Mouse (Mus musculus): Measurements from ENCODE around the gene Kirrel3.

Kirrel3 gene

GRCm38 (mm10) chr9:34995660-34996378 lies 510.1 kb downstream of the Kirrel3 start:
- DNase-seq, result no peak

DNA sequence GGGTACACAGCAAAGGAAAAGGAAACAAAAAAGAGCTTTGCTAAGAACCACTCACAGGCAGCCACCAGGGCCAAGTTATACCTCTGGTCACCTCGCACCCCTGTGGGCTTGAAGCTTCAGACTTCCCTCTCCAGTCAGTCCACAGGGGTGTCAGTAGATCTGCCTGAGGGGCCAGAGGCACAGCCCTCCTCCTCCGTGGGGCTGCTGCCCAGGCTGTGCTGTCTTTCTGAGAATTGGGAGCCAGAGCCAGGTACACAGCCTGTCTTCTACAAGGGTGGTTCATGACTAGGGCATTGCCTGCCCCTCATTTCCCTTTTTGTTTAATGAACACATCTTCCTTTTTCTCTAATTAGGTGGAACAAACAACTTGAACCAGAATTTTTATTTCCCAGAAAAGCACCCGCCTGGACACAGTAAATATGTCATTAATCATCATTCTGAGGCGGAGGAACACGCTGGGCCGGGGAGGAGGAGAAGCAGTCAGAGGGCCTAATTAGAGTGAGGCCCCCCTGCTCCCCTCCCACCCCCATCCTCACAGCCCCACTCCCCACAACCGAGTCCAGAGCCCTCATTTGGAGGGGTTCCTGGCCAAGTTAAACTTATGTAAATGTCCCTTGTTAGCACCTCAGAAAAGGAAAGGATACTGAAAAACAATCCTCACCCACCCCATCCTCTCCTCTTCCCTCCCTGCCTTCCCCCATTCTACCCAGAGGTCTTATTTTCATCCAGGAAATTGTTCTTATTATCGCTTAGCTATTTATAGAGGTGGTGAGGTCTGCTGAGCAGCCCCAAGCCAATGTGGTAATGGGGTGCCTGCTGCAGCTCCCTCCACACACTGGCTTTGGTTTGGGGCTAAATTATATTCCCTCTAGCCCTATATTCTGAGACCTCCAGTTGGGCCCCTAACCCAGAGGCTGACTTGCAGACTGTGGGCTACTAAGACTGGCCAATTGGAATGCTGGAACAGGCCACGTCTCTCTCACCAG lies 512.5 kb downstream of the Kirrel3 start:
- DNase-seq, result no peak

- DNase-seq, result no peak
These were observed 518.4 kb downstream of the Kirrel3 start for GRCm38 (mm10) chr9:35004113-35004512.

- DNase-seq, result no peak
These were observed 522.1 kb downstream of the Kirrel3 start for GRCm38 (mm10) chr9:35007697-35008341.

DNA sequence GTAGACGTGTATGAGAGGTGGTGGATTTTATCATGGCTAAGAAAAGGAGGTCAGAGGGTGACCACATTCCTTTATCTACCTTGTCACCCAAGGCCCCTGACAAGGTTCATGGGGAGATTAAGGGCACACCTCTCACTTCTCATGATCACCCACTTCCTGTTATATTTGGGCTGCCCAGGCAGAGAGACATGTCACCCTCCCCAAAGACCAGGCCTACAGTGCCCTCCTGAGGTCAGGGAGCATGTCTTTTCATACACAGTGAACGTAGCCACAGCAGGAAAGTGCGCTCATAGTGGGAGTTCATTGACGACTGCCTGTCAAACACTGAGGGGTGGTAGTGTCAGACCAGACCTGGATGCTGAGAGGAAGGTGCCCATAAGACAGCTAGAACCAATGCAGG lies 531.1 kb downstream of the Kirrel3 start:
- peak; percentile 19 for DNase-seq

- no peak for DNase-seq
These were observed 531.9 kb downstream of the Kirrel3 start for GRCm38 (mm10) chr9:35017563-35017962.

DNA sequence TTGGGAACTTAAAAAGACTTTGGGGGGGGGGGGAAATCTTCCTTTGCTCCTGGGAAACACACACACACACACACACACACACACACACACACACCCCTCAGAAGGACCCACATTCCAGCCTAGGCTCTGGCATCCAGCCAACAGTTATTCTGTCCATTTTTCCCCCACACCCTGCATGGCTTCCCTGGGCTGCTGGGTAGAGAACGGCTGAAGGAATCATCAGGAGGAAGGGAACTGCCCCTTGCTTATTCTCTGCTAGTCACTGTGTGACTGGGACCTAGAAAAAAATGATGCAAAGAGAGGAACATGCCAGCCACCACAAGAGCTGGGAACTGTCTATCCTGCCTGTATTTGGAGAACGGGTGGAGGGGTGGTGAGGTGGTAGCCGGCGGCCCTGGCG lies 532.4 kb downstream of the Kirrel3 start:
- no peak for DNase-seq

DNA sequence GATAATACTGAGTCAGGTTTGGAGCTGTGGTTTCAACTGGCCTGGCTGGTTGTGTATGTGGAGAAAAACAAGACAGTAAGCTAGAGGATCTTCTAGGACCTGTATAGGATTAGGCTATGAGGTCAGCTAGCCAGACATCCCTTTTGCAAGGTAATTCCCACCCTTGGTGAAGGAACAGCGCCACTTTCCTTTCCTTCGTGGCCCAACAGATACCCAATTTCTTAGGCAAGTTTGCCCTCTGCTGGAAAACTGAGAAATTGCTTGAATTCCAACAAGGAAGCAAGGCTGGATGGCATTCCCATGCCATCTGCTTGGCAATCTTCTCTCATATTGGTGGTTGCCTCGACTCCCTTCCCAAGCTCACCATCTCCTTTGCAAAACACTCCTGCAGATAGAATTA lies 533.7 kb downstream of the Kirrel3 start:
- no peak for DNase-seq

DNA sequence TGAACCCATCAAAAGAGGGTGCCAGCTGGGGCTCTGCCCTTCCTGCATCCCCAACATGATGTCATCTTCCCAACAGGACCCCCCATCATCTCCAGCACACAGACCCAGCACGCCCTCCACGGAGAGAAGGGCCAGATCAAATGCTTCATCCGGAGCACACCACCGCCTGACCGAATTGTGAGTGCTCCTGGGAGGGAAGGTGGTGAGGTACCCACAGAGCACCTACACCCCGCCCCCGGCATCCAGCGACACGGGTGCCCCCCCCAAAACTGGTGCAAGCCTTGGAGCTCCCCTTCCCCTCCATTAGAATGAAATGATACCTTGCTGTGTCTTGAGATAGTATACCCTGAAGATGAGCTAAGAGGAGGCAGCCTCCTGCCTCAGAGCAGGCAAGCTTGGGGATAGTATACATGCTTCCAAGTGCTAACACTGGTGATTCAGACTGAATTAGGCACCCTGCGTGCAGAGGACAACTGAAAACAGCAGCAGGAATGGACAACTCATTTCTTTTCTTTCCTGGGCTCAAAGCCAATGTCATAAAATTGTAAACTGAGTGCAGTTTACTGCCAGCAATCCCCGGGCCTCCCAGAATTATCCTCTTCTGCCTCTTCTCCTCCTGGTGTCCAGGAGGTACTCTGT lies 534.4 kb downstream of the Kirrel3 start:
- DNase-seq, result no peak

GRCm38 (mm10) chr9:35021744-35022143 lies 536.0 kb downstream of the Kirrel3 start:
- DNase-seq, result no peak

GRCm38 (mm10) chr9:35024591-35025496 lies 539.1 kb downstream of the Kirrel3 start:
- DNase-seq, result no peak

GRCm38 (mm10) chr9:35026311-35026710 lies 540.6 kb downstream of the Kirrel3 start:
- no peak for DNase-seq

DNA sequence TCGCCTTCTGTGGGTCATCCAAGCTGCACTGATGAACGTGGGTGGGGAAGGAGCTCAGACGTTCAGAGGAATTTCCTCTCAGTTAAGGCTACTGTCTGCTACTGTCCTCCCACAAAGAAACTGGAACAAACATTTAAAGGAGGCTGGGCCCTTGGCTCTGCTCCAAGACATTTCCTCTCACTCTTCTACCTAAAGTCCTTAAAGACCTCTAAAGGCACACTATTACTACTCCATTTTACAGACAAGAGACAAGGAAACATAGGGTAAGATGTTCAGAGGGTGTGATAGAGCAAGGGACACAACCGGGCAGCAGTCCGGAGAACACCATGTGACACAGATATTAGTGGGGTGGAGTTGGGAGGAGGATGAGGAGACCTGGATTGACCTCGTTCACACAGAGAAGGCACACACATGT lies 541.2 kb downstream of the Kirrel3 start:
- no peak for DNase-seq

DNA sequence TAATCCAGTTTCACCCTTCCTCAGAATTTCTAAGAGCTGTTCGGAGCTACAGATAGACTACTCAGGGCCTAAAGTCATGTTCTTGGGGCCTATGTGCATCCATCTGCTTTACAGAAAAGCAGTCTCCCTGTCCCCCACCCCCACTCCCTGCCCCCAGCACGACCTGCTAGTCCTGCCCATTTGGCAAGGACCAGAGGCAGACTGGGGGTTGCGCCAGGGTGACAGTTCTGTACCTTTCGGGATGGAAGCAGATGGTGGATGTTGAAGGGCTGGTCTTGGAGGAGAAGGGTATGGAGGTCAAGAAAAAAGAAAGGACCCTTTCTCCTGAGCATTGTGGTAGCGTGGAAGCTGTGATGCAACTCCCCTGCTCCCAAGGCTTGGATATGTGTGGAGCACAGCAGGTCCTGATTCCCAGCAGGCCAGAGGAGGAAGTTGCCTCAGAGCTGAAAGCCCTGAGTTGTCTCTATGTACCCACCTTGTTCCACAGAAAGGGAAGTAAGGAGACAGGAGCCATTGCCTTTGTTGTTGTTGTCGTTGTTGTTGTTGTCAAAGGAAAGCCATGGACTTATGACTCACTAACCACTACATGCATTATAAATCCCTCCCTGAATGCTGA lies 541.8 kb downstream of the Kirrel3 start:
- no peak for DNase-seq

- DNase-seq, result no peak
These were observed 545.1 kb downstream of the Kirrel3 start for GRCm38 (mm10) chr9:35030823-35031222.

- no peak for DNase-seq
These were observed 546.8 kb downstream of the Kirrel3 start for GRCm38 (mm10) chr9:35032457-35032856.

- no peak for DNase-seq
These were observed 549.4 kb downstream of the Kirrel3 start for GRCm38 (mm10) chr9:35035074-35035473.

GRCm38 (mm10) chr9:35038922-35039586 lies 553.4 kb downstream of the Kirrel3 start:
- DNase-seq, result no peak

DNA sequence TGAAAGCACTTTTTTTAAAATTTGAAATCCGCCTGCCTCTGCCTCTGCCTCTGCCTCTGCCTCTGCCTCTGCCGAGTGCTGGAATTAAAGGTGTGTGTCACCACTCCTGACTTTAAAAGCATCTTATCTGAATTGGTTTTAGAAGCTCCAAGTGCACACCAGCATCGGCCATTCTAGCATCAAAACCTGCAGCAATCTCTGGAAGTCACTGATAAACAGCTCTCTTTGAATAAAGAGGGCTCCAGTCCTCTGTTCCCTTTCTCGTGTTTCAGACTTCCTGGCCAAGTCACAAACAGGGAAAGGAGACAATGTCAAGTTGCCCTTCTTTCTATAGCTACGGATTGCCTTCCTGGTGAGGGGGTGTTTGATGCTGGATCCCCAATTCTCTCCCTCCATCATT lies 554.2 kb downstream of the Kirrel3 start:
- no peak for DNase-seq

DNA sequence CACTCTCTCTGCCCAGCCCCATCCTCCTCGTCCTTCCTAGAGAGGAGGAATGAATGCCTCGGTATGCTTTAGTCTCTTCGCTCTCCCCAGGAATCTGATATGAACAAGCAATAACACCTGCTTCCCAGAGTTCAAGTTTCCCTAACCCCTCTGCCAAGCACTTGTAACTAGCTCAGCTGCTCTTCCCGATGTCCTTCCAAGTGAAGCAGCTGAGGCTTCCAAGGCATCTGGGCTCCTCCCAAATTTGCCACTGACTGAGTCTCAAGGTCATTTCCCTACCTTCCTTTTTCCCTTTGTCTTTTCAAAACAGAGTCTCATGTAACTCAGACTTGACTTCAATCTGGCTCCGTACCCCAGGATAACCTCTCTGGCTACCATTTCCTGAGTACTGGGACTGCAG lies 555.8 kb downstream of the Kirrel3 start:
- no peak for DNase-seq

DNA sequence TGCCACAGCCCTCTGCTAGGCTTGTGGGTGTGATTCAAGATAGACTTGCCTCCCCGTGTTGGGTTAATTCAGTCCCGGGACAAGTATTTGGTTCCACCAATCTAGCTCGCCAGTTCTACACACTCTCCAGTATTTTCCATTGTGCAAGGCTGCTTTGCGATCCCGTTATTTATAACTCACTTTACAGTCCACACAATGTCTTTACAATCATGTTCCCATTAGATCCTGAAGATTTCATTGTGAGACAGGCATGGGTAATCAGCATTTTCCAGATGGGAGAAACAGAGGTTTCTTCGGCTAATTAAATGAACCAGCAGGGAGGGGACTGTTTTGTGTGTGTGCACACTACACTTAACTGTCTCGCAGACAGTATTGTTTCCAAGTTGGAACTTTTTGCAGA lies 557.9 kb downstream of the Kirrel3 start:
- DNase-seq, result no peak

All from thymus, postnatal 14 days (tissue).